Mouse (Mus musculus) bone marrow, adult 2 months (tissue): ENCODE measurements around the gene Ndufb8. TPM values are rescaled to one million over a fixed set of nuclear protein-coding genes. Genes with fewer than 3 reads are reported as not detected.
A peak's percentile ranks its signal among the peaks of the same experiment; 100 is the strongest.

Experiments used
- H3K27ac ChIP-seq: fragments of 200-500 bp; 2 replicates; pipeline ENCODE4 v1.5.1; 2012; ENCODE audit warnings: low read depth, mild to moderate bottlenecking, control low read depth, inconsistent platforms, low read length; ENCODE audit not compliant: control insufficient read depth, poor library complexity, insufficient read depth
- H3K4me1 ChIP-seq: fragments of 200-500 bp; 2 replicates; pipeline ENCODE4 v1.6.1; 2011; ENCODE audit warnings: low read length; ENCODE audit not compliant: control insufficient read depth, insufficient read depth
- H3K4me3 ChIP-seq: fragments of 200-500 bp; replicated peaks from 2 replicates; pipeline ENCODE3; 2011; ENCODE audit warnings: mild to moderate bottlenecking, low read depth, low read length, control low read depth; ENCODE audit not compliant: control insufficient read depth
- CTCF ChIP-seq: fragments of 200-500 bp; IDR thresholded peaks from 2 replicates; pipeline ENCODE4 v1.5.1; 2011; ENCODE audit warnings: low read length, control low read depth; ENCODE audit not compliant: control insufficient read depth, insufficient read depth
- POLR2A ChIP-seq: fragments of 200-500 bp; IDR thresholded peaks from 2 replicates; pipeline ENCODE4 v1.6.1; 2011; ENCODE audit warnings: low read depth, mild to moderate bottlenecking, control low read depth, low read length, borderline replicate concordance; ENCODE audit not compliant: control insufficient read depth
- WGBS: fragments of 180-500 bp; shearing (Covaris S2); methylation state at CpG from one replicate; pipeline ENCODE4 v1.1.7; 2018; 5-methylcytosine and 5-hydroxymethylcytosine counted together
- polyA plus RNA-seq: library from polyadenylated mRNA; stranded (reverse); fragments of >200 nt; gene quantifications from 2 replicates; pipeline ENCODE4 v1.2.4, GENCODE M21; 2011; ENCODE audit warnings: low replicate concordance; ENCODE audit not compliant: missing spikeins, insufficient read depth, insufficient read length

Ndufb8 gene
- polyA plus RNA-seq = 104 and 151 TPM in 2 replicates

GRCm38 (mm10) chr19:44554861-44555590 lies at the start of gene Ndufb8:
TSS of gene Ndufb8 (minus strand) at chr19:44555440.
- Histone ChIP-seq H3K27ac (peak within 1 kb of the TSS; percentile 32; the same call in 1 of the 2 replicates), H3K4me3 (peak within 1 kb of the TSS; percentile 98), H3K4me1 (no peaks in the 10 kb centered on the region)
- under 1% methylated on average over 50 of the region's 50 CpGs for WGBS
- TF ChIP-seq POLR2A (peak; percentile 91; the same call in 1 of the 2 replicates), CTCF (peak; percentile 25; the same call in 1 of the 2 replicates)

GRCm38 (mm10) chr19:44594180-44594579 lies 38.9 kb upstream of the Ndufb8 start:
- Histone ChIP-seq H3K27ac (no peak overlapping the region), H3K4me1 (peaks cover 2% of the 10 kb centered on the region; the same call in 1 of the 2 replicates), H3K4me3 (no peak overlapping the region)
- TF ChIP-seq CTCF = no peak
- TF ChIP-seq POLR2A = no peak
- WGBS = 88% methylated on average over 14 of the region's 14 CpGs

- Histone ChIP-seq H3K4me3 (no peak overlapping the region), H3K4me1 (peaks cover 2% of the 10 kb centered on the region; the same call in 1 of the 2 replicates), H3K27ac (no peak overlapping the region)
- TF ChIP-seq CTCF (no peak), POLR2A (no peak)
- 47% methylated on average over 6 of the region's 6 CpGs for WGBS
Observed at GRCm38 (mm10) chr19:44591638-44592037, 36.4 kb upstream of the Ndufb8 start.

- Histone ChIP-seq H3K4me1 (peaks cover 2% of the 10 kb centered on the region; the same call in 1 of the 2 replicates), H3K27ac (no peak overlapping the region), H3K4me3 (no peak overlapping the region)
- TF ChIP-seq CTCF (no peak), POLR2A (no peak)
- 31% methylated on average over 18 of the region's 18 CpGs for WGBS
Observed at GRCm38 (mm10) chr19:44590992-44591391, 35.8 kb upstream of the Ndufb8 start.

GRCm38 (mm10) chr19:44589591-44590223 lies 34.5 kb upstream of the Ndufb8 start:
- Histone ChIP-seq H3K4me3 (no peak overlapping the region), H3K4me1 (peaks cover 2% of the 10 kb centered on the region; the same call in 1 of the 2 replicates), H3K27ac (no peak overlapping the region)
- TF ChIP-seq CTCF (no peak), POLR2A (no peak)
- WGBS = 70% methylated on average over 7 of the region's 7 CpGs

GRCm38 (mm10) chr19:44588036-44588435 lies 32.8 kb upstream of the Ndufb8 start:
- peaks cover 2% of the 10 kb centered on the region; the same call in 1 of the 2 replicates for H3K4me1 ChIP-seq
- no peak overlapping the region for H3K4me3 ChIP-seq
- WGBS = 46% methylated on average over 4 of the region's 4 CpGs
- TF ChIP-seq CTCF (no peak), POLR2A (no peak)
- no peak overlapping the region for H3K27ac ChIP-seq

GRCm38 (mm10) chr19:44582638-44583309 lies 27.5 kb upstream of the Ndufb8 start:
- TF ChIP-seq CTCF (peak; percentile 100), POLR2A (no peak)
- 36% methylated on average over 9 of the region's 9 CpGs for WGBS
- Histone ChIP-seq H3K4me1 (peaks cover 2% of the 10 kb centered on the region; the same call in 1 of the 2 replicates), H3K27ac (no peak overlapping the region), H3K4me3 (no peak overlapping the region)

GRCm38 (mm10) chr19:44582103-44582502 lies 26.9 kb upstream of the Ndufb8 start:
- TF ChIP-seq CTCF = no peak
- no peak for TF ChIP-seq POLR2A
- peaks cover 4% of the 10 kb centered on the region for H3K4me1 ChIP-seq
- whole genome bisulfite sequencing = 80% methylated on average over 10 of the region's 10 CpGs
- no peak overlapping the region for H3K27ac ChIP-seq
- H3K4me3 ChIP-seq = no peak overlapping the region
